Mouse (Mus musculus) MEL (cell line): ENCODE measurements around the gene Adamts4. TPM values are rescaled to one million over a fixed set of nuclear protein-coding genes. Genes with fewer than 3 reads are reported as not detected.

Experiments
- DNase-seq: peaks from one replicate; pipeline ENCODE4 v3.0.0; 2011; ENCODE audit warnings: low read depth, low spot score
- H3K27ac ChIP-seq: 2 replicates; pipeline ENCODE4 v1.5.1; 2012; ENCODE audit warnings: low read depth, mild to moderate bottlenecking, control low read depth, low read length, moderate library complexity; ENCODE audit not compliant: control insufficient read depth
- H3K27me3 ChIP-seq, 2 experiments: fragments of 150-350 bp in 1 of 2; sonication (generic) in 1 of 2; 2 replicates each; pipeline ENCODE4 v1.6.1; 2012; ENCODE audit warnings: low read length in 2 of 2, mild to moderate bottlenecking in 2 of 2, improper control_type of control experiment in 1 of 2, moderate library complexity in 1 of 2; ENCODE audit not compliant: insufficient read depth in 2 of 2, control insufficient read depth in 1 of 2
- H3K36me3 ChIP-seq, 2 experiments: 2 replicates each; pipeline ENCODE4 v1.6.1; 2012 to 2014; ENCODE audit warnings: low read length in 2 of 2, improper control_type of control experiment in 1 of 2, inconsistent platforms in 1 of 2, mild to moderate bottlenecking in 1 of 2; ENCODE audit not compliant: insufficient read depth in 2 of 2, control insufficient read depth in 1 of 2
- H3K4me1 ChIP-seq, 2 experiments: fragments of 150-350 bp in 1 of 2; sonication (generic) in 1 of 2; 2 replicates each; pipeline ENCODE4 v1.6.1; 2012; ENCODE audit warnings: low read length in 2 of 2, improper control_type of control experiment in 1 of 2, mild to moderate bottlenecking in 1 of 2; ENCODE audit not compliant: insufficient read depth in 2 of 2, control insufficient read depth in 1 of 2
- H3K4me3 ChIP-seq, 2 experiments: fragments of 150-350 bp in 1 of 2; sonication (generic) in 1 of 2; 2 replicates each; pipeline ENCODE4 v1.5.1; 2012; ENCODE audit warnings: low read depth in 2 of 2, low read length in 2 of 2, mild to moderate bottlenecking in 2 of 2, moderate library complexity in 2 of 2, control low read depth in 1 of 2, improper control_type of control experiment in 1 of 2; ENCODE audit not compliant: control insufficient read depth in 1 of 2, insufficient read depth in 1 of 2
- H3K79me2 ChIP-seq: 2 replicates; pipeline ENCODE4 v1.6.1; 2012; ENCODE audit warnings: mild to moderate bottlenecking, low read length, moderate library complexity; ENCODE audit not compliant: control insufficient read depth, poor library complexity, insufficient read depth
- H3K9ac ChIP-seq: 2 replicates; pipeline ENCODE4 v1.6.1; 2012; ENCODE audit warnings: low read depth, mild to moderate bottlenecking, control low read depth, low read length, moderate library complexity; ENCODE audit not compliant: control insufficient read depth, poor library complexity, severe bottlenecking
- H3K9me3 ChIP-seq: fragments of 150-350 bp; sonication (generic); replicated peaks from 2 replicates; pipeline ENCODE4 v1.6.1; 2012; ENCODE audit warnings: mild to moderate bottlenecking, low read length, improper control_type of control experiment, moderate library complexity; ENCODE audit not compliant: insufficient read depth
- CHD2 ChIP-seq: IDR thresholded peaks from 2 replicates; pipeline ENCODE4 v1.6.1; 2011; ENCODE audit warnings: low read length, improper control_type of control experiment
- E2F4 ChIP-seq: IDR thresholded peaks from 2 replicates; pipeline ENCODE4 v1.6.1; 2011; ENCODE audit warnings: low read depth, low read length, improper control_type of control experiment, borderline replicate concordance
- EP300 ChIP-seq, 2 experiments: IDR thresholded peaks; 2 replicates each; pipeline ENCODE4 v1.6.1; 2011; ENCODE audit warnings: improper control_type of control experiment in 2 of 2, low read length in 2 of 2, low read depth in 1 of 2, mild to moderate bottlenecking in 1 of 2
- ETS1 ChIP-seq: IDR thresholded peaks from 2 replicates; pipeline ENCODE4 v1.6.1; 2012; ENCODE audit warnings: low read depth, mild to moderate bottlenecking, inconsistent platforms, low read length, improper control_type of control experiment, moderate library complexity
- KAT2A ChIP-seq: conservative IDR thresholded peaks from 2 replicates; pipeline ENCODE4 v1.6.1; 2012; ENCODE audit warnings: low read depth, low read length, improper control_type of control experiment, inconsistent platforms
- MYB ChIP-seq: IDR thresholded peaks from 2 replicates; pipeline ENCODE4 v1.6.1; 2011; ENCODE audit warnings: mild to moderate bottlenecking, low read depth, low read length, improper control_type of control experiment
- MYC ChIP-seq: IDR thresholded peaks from 2 replicates; pipeline ENCODE4 v1.6.1; 2011; ENCODE audit warnings: low read depth, mild to moderate bottlenecking, low read length, improper control_type of control experiment, moderate library complexity
- POLR2A ChIP-seq, 2 experiments: IDR thresholded peaks; 2 replicates each; pipeline ENCODE4 v1.6.1; 2011 to 2012; ENCODE audit warnings: low read length in 2 of 2, mild to moderate bottlenecking in 2 of 2, control low read depth in 1 of 2, improper control_type of control experiment in 1 of 2, low read depth in 1 of 2, moderate library complexity in 1 of 2; ENCODE audit not compliant: control insufficient read depth in 1 of 2, insufficient read depth in 1 of 2, poor library complexity in 1 of 2
- RCOR1 ChIP-seq: IDR thresholded peaks from 2 replicates; pipeline ENCODE4 v1.6.1; 2012; ENCODE audit warnings: low read depth, mild to moderate bottlenecking, inconsistent platforms, low read length, improper control_type of control experiment
- SIN3A ChIP-seq: IDR thresholded peaks from 2 replicates; pipeline ENCODE4 v1.6.1; 2012; ENCODE audit warnings: low read length, improper control_type of control experiment, inconsistent platforms
- SMC3 ChIP-seq: IDR thresholded peaks from 2 replicates; pipeline ENCODE4 v1.6.1; 2011; ENCODE audit warnings: low read depth, low read length, improper control_type of control experiment
- TAL1 ChIP-seq: IDR thresholded peaks from 2 replicates; pipeline ENCODE4 v1.6.1; 2012; ENCODE audit warnings: mild to moderate bottlenecking, inconsistent platforms, low read length, moderate library complexity, mixed read lengths
- TCF12 ChIP-seq: IDR thresholded peaks from 2 replicates; pipeline ENCODE4 v1.6.1; 2014; ENCODE audit warnings: low read depth, mild to moderate bottlenecking, inconsistent platforms, low read length, improper control_type of control experiment, moderate library complexity
- ZMIZ1 ChIP-seq: IDR thresholded peaks from 2 replicates; pipeline ENCODE4 v1.6.1; 2012; ENCODE audit warnings: low read depth, mild to moderate bottlenecking, inconsistent platforms, low read length, improper control_type of control experiment, moderate library complexity
- ZNF384 ChIP-seq: IDR thresholded peaks from 2 replicates; pipeline ENCODE4 v1.6.1; 2012; ENCODE audit warnings: low read depth, mild to moderate bottlenecking, inconsistent platforms, low read length, improper control_type of control experiment
- polyA plus RNA-seq, 2 experiments: library from polyadenylated mRNA; stranded (reverse) in 1 of 2; unstranded in 1 of 2; fragments of >175 nt in 1 of 2; fragments of >200 nt in 1 of 2; gene quantifications; 2 replicates each; pipeline versions ENCODE4 v1.2.1 to v1.2.4; 2012; ENCODE audit warnings: low replicate concordance in 2 of 2, low read depth in 1 of 2; ENCODE audit not compliant: insufficient read length in 2 of 2, insufficient read depth in 1 of 2, missing spikeins in 1 of 2
- total RNA-seq: library from RNA; depleted of rRNA; stranded (reverse); fragments of 300-350 nt; gene quantifications from 2 replicates; pipeline ENCODE4 v1.2.3, GENCODE M21; 2012

Adamts4 gene
- total and polyA plus RNA-seq, 3 experiments = 0.03 TPM; not detected in 2

GRCm38 (mm10) chr1:171281528-171281923 is 31.3 kb downstream of the Adamts4 start (continued):
- peak; percentile 52; the same call in 1 of the 2 replicates for TF ChIP-seq ETS1
- no peak for TF ChIP-seq E2F4

GRCm38 (mm10) chr1:171282086-171282805 is 32.0 kb downstream of the Adamts4 start:
- Histone ChIP-seq H3K27me3 (no peaks in the 10 kb centered on the region), H3K27ac (peak overlapping the region; percentile 31), H3K9me3 (no peaks in the 10 kb centered on the region), H3K4me1 (peaks cover 0 to 12% of the 10 kb centered on the region in 2 experiments; a peak in 2 of 4 replicates), H3K4me3 (peak overlapping the region; percentile 62 to 80), H3K9ac (peak overlapping the region; percentile 85), H3K79me2 (peaks cover 7% of the 10 kb centered on the region; the same call in 1 of the 2 replicates), H3K36me3 (peaks cover 0 to 5% of the 10 kb centered on the region in 2 experiments; a peak in 3 of 4 replicates)
- DNase-seq = no peak
- TF ChIP-seq TAL1 (no peak), TCF12 (no peak), MYC (no peak), POLR2A (IDR thresholded peaks at IDR 0.05; ENCODE audit: control insufficient read depth in 1 of 2, insufficient read depth in 1 of 2, low read depth in 1 of 2, low read length in 2 of 2, poor library complexity in 1 of 2) (no peak), SIN3A (no peak), MYB (no peak), SMC3 (no peak), ETS1 (no peak), ZMIZ1 (no peak), KAT2A (no peak), RCOR1 (no peak), EP300 (IDR thresholded peaks at IDR 0.05; ENCODE audit: low read depth in 1 of 2, low read length in 2 of 2) (no peak)

- H3K36me3 ChIP-seq = peaks cover 0 to 8% of the 10 kb centered on the region in 2 experiments; a peak in 2 of 4 replicates
- no peak for DNase-seq
- H3K9ac ChIP-seq = no peak overlapping the region
- H3K9me3 ChIP-seq = no peaks in the 10 kb centered on the region
- H3K79me2 ChIP-seq = peaks cover 10% of the 10 kb centered on the region; the same call in 1 of the 2 replicates
- H3K4me1 ChIP-seq = peaks cover 0 to 16% of the 10 kb centered on the region in 2 experiments; a peak in 3 of 4 replicates
- TF ChIP-seq CHD2 (no peak), ZNF384 (peak; percentile 43; the same call in 1 of the 2 replicates)
- H3K27ac ChIP-seq = no peak overlapping the region
- H3K4me3 ChIP-seq = no peak overlapping the region
- H3K27me3 ChIP-seq = no peaks in the 10 kb centered on the region
Observed at GRCm38 (mm10) chr1:171283188-171284160, 33.3 kb downstream of the Adamts4 start.
